Comparison of ENCODE assay signal across 8 mouse cellular contexts in the genomic region with DNA sequence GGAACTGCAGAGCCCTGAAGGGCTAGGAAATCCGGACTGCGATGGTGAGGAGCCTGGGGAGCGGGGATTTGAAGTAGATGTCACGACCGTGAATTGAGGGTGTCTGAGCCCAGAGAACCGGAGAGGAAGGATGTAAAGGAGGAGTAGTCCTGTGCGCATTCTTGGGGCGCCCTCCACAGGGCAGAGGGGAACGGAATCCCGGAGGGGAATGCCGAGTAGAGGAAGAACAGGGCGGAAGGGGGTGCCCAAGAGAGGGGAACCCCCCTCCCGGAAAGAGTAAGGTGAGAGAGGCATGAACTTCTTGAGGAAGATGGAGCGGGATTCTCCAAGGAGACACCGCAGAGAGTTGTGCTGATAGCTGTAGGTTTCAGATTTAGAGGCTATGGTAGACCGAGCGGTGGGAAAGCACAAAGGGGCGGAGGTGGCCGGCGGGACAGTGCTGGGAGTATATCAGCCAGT. TPM values are rescaled to one million over a fixed set of nuclear protein-coding genes. Genes with fewer than 3 reads are reported as not detected.
DNase-seq lines count a peak whose midpoint lies in the region; ATAC-seq lines count a peak whose summit lies in the region.

No protein-coding gene starts in this region.

- H3K4me3 ChIP-seq in hindbrain, embryonic 16.5 days (ENCODE audit: low read length), result peak overlapping the region; percentile 77

- peak overlapping the region; percentile 77 for H3K4me2 ChIP-seq in hindbrain, embryonic 16.5 days (ENCODE audit: low read length)

- H3K36me3 ChIP-seq in hindbrain, embryonic 16.5 days (ENCODE audit: control insufficient read depth, insufficient read depth, low read length), result no peaks in the 10 kb centered on the region

- H3K4me1 ChIP-seq in hindbrain, embryonic 16.5 days (ENCODE audit: control insufficient read depth, insufficient read depth, low read depth, low read length), result peaks cover 3% of the 10 kb centered on the region

- peak; percentile 46 for DNase-seq in MEL-GATA-1-ER (ENCODE audit: extremely low read depth, low read depth)
- DNase-seq in cerebellum, adult 9-11 months, result peak; percentile 87
- DNase-seq in frontal cortex, postnatal 36 days (ENCODE audit: low spot score in 2 of 2), result peak; percentile 75 to 76
- DNase-seq in left cerebral cortex, adult 18-20 months (ENCODE audit: low spot score in 2 of 2), result peak; percentile 79 to 80
- DNase-seq in lung, postnatal 36 days, result peak; percentile 85
- DNase-seq in retina, embryonic 14.5 days (ENCODE audit: low spot score), result peak; percentile 70
- DNase-seq in thymus, postnatal 36 days, result peak; percentile 77 to 78

- ATAC-seq in hindbrain, embryonic 16.5 days, result peak; percentile 80

- 0% methylated on average over 20 of the region's 20 CpGs for WGBS in hindbrain, embryonic 16.5 days

- no peaks in the 10 kb centered on the region for H3K9me3 ChIP-seq in hindbrain, embryonic 16.5 days (ENCODE audit: control insufficient read depth, low read length)

- H3K27ac ChIP-seq in hindbrain, embryonic 16.5 days (ENCODE audit: low read depth, low read length), result peak overlapping the region; percentile 76

- peak overlapping the region; percentile 78 for H3K9ac ChIP-seq in hindbrain, embryonic 16.5 days (ENCODE audit: low read depth, low read length)

- H3K27me3 ChIP-seq in hindbrain, embryonic 16.5 days (replicated peaks; ENCODE audit: control insufficient read depth, insufficient read depth, low read length), result no peaks in the 10 kb centered on the region

RNA-seq across cellular contexts. Expression of gene Paqr8, which starts 0.6 kb away (rescaled TPM):
- polyA plus RNA-seq in hindbrain, embryonic 16.5 days (2015; fragmentation: Nextera tagmentation; extraction: Ambion mirVana), result 40.6 and 43.4 TPM in 2 replicates
- total RNA-seq in left cerebral cortex, adult 18-20 months (2021), result 100 to 1,000 TPM; 110 to 114 TPM

Comparison
In these comparisons a context has a peak if more than half of its experiments do, and no peak if none do; other contexts are left out.
1. Peak in every context shown above with its lines: DNase-seq, ATAC-seq, H3K4me3 ChIP-seq and H3K27ac ChIP-seq.